Mouse (Mus musculus): ENCODE measurements around the gene Gm12117. TPM values are rescaled to one million over a fixed set of nuclear protein-coding genes. Genes with fewer than 3 reads are reported as not detected.

The Gm12117 gene
- polyA plus RNA-seq, 1 experiment = not detected

DNA sequence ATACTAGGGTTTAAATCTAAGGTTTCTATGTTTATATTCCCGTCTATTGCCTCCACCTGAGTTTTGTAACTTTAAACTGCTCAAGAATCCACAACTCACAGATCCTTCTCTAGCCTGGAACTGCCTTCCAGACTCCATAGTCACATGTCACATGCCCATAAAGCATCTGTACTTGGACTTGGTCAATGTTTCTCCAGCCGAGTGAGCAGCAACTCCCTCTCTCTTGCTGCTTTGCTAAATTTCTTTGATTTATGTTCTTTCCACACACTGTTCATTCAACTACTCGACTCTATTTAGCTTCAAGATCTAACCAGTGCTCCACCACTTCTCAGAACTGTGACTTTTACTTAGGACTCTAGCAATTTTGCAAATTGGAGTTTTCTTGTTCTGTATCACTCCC is 1.7 kb downstream of the Gm12117 start:
- H3K4me1 ChIP-seq (ENCODE audit: control insufficient read depth, insufficient read depth, low read length) = no peaks in the 10 kb centered on the region
- TF ChIP-seq CTCF (IDR thresholded peaks at IDR 0.05; ENCODE audit: insufficient read depth, low read depth, low read length) (no peak), POLR2A (IDR thresholded peaks at IDR 0.05; ENCODE audit: insufficient read depth, low read depth, low read length) (no peak)
- no peak overlapping the region for H3K27ac ChIP-seq (ENCODE audit: insufficient read depth, low read depth, low read length)
- 77% methylated on average over 3 of the region's 3 CpGs for WGBS
- no peak overlapping the region for H3K4me3 ChIP-seq (ENCODE audit: insufficient read depth, low read depth, low read length)

DNA sequence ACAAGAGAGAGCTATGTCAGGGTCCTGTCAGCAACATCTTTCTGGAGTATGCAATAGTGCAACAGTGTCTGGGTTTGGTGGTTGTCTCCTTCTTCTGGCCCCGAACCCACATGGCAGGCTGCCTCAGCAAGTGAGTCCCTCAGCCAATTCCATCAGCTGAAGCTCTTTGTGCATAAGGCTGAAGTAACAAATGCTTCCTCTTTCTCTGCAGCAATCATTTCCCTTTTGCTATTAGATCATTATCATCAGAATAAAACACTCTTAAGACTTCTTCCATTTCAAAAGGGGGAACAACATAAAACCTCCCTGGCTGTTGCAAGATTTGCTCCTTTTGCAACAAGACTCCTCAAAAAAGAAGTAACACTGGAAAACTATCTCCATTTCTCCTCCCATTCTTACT is 2.2 kb downstream of the Gm12117 start:
- no peaks in the 10 kb centered on the region for H3K4me1 ChIP-seq (ENCODE audit: control insufficient read depth, insufficient read depth, low read length)
- WGBS = 61% methylated on average over 1 of the region's 1 CpGs
- no peak overlapping the region for H3K27ac ChIP-seq (ENCODE audit: insufficient read depth, low read depth, low read length)
- TF ChIP-seq CTCF (IDR thresholded peaks at IDR 0.05; ENCODE audit: insufficient read depth, low read depth, low read length) (no peak), POLR2A (IDR thresholded peaks at IDR 0.05; ENCODE audit: insufficient read depth, low read depth, low read length) (no peak)
- no peak overlapping the region for H3K4me3 ChIP-seq (ENCODE audit: insufficient read depth, low read depth, low read length)

DNA sequence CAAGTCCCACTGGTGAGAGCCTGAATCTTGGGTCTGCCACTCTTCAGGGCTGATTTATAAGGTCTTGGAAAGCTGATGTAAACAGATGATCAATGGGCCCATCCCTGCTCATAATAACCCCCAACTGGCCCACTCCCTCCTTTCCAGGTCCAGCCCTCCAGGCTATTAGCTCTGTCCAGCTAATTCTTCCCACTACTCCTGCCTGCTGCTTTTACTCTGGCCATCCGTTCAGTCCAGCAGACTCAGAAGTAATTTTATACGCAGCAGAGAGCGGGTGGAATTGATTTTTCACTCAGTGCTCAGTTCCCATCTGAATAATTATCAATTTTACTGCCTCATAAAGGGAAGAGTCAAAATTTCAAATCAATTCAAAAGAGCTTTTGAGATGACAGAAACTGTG is 36.2 kb downstream of the Gm12117 start:
- TF ChIP-seq CTCF (IDR thresholded peaks at IDR 0.05; ENCODE audit: insufficient read depth, low read depth, low read length) (no peak), POLR2A (IDR thresholded peaks at IDR 0.05; ENCODE audit: insufficient read depth, low read depth, low read length) (no peak)
- WGBS = 86% methylated on average over 3 of the region's 3 CpGs
- no peak overlapping the region for H3K4me3 ChIP-seq (ENCODE audit: insufficient read depth, low read depth, low read length)
- no peak overlapping the region for H3K27ac ChIP-seq (ENCODE audit: insufficient read depth, low read depth, low read length)
- no peaks in the 10 kb centered on the region for H3K4me1 ChIP-seq (ENCODE audit: control insufficient read depth, insufficient read depth, low read length)

DNA sequence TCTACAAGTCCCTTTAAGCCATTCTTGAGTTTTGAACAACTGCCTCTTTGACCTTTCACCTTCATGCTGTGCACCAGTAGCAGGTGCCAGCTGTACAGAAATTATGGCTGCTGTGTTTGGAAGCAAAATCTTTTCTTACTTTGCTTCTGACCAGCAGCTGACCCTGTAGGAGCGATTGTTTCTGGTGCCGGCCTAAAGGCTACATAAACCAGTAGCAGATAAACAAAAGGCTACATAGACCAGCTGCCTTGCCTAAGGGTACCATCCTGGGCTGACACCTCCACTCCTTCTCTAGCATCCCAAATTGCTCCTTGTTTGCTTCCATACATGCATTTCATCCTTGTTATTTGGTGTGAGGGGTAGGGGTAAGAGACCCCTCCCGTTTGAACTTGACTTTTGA is 42.4 kb downstream of the Gm12117 start:
- Histone ChIP-seq H3K27ac (ENCODE audit: insufficient read depth, low read depth, low read length) (no peak overlapping the region), H3K4me3 (ENCODE audit: insufficient read depth, low read depth, low read length) (no peak overlapping the region), H3K4me1 (ENCODE audit: control insufficient read depth, insufficient read depth, low read length) (no peaks in the 10 kb centered on the region)
- TF ChIP-seq POLR2A (IDR thresholded peaks at IDR 0.05; ENCODE audit: insufficient read depth, low read depth, low read length) (no peak), CTCF (IDR thresholded peaks at IDR 0.05; ENCODE audit: insufficient read depth, low read depth, low read length) (no peak)
- 76% methylated on average over 3 of the region's 3 CpGs for WGBS

DNA sequence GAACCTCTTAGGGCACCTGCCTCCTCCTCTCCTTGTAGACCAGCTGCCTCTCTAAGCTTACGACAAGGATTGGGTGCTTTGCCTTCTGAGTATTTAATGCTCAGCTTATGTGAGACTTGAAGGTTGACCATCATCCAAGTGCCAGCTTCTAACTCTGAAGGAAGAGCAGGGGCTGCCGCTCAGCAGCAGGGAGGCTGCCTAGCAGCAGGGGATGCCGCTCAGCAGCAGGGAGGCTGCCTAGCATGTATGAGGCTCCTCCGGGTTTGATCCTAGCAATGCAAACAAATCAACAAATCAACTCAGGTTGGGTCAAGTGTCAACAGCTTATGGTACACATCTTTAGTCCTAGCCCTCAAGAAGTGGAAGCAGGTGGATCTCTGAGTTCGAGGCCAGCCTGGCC is 44.5 kb downstream of the Gm12117 start:
- TF ChIP-seq POLR2A (IDR thresholded peaks at IDR 0.05; ENCODE audit: insufficient read depth, low read depth, low read length) = no peak
- no peak for TF ChIP-seq CTCF (IDR thresholded peaks at IDR 0.05; ENCODE audit: insufficient read depth, low read depth, low read length)
- no peak overlapping the region for H3K4me3 ChIP-seq (ENCODE audit: insufficient read depth, low read depth, low read length)
- WGBS = 86% methylated on average over 5 of the region's 5 CpGs
- no peak overlapping the region for H3K27ac ChIP-seq (ENCODE audit: insufficient read depth, low read depth, low read length)
- H3K4me1 ChIP-seq (ENCODE audit: control insufficient read depth, insufficient read depth, low read length) = no peaks in the 10 kb centered on the region

DNA sequence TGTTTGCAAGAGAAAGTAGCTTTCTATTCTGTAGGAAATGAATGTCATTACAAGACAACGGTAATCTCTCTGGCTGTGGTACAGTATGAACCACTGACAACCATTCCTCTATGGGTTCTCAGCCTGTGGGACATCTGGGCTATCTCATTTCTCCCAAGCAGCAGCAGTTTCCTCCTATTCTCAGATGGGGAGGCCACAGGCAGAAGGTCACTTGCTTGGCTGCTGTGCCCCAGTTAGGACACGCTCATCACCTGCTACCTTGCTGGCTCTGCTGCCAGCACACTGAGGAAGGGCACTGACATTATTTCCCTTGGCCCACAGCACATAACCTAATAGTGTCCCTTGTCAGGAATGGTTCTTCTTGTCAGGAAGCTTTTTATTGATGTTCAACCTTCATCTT is 48.4 kb downstream of the Gm12117 start:
- Histone ChIP-seq H3K4me1 (ENCODE audit: control insufficient read depth, insufficient read depth, low read length) (no peaks in the 10 kb centered on the region), H3K27ac (ENCODE audit: insufficient read depth, low read depth, low read length) (no peak overlapping the region), H3K4me3 (ENCODE audit: insufficient read depth, low read depth, low read length) (no peak overlapping the region)
- 93% methylated on average over 2 of the region's 2 CpGs for WGBS
- TF ChIP-seq CTCF (IDR thresholded peaks at IDR 0.05; ENCODE audit: insufficient read depth, low read depth, low read length) (no peak), POLR2A (IDR thresholded peaks at IDR 0.05; ENCODE audit: insufficient read depth, low read depth, low read length) (no peak)

DNA sequence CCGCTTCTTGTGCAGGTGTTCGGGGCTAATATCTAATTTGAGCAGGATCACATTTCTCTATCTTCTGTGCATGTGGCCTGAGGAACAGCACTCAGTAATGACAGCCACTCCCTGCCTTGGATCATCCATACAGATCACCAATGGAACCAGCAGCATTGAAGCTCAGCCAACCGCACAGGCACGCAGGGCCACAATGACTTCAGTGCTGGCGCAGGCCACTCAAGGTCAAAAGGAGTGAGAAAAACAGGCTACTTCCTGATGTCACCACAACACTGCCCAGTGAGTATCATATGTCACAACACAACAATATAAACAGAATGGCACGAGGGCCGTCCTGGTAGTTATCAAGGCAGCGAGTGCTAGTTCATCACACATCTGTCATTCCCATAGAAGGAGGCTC is 50.0 kb downstream of the Gm12117 start:
- TF ChIP-seq POLR2A (IDR thresholded peaks at IDR 0.05; ENCODE audit: insufficient read depth, low read depth, low read length) (no peak), CTCF (IDR thresholded peaks at IDR 0.05; ENCODE audit: insufficient read depth, low read depth, low read length) (no peak)
- Histone ChIP-seq H3K4me3 (ENCODE audit: insufficient read depth, low read depth, low read length) (no peak overlapping the region), H3K4me1 (ENCODE audit: control insufficient read depth, insufficient read depth, low read length) (no peaks in the 10 kb centered on the region; the same call in 1 of the 2 replicates), H3K27ac (ENCODE audit: insufficient read depth, low read depth, low read length) (no peak overlapping the region)
- WGBS = 89% methylated on average over 8 of the region's 8 CpGs

Other genes starting within 250 kb of the Gm12117 start
- gene Fgf18, start 129.3 kb downstream of the Gm12117 start, polyA plus RNA-seq (2012; ENCODE audit: insufficient read depth, insufficient read length, low replicate concordance, missing spikeins) = not detected in 2 replicates
- gene Npm1, start 113.5 kb downstream of the Gm12117 start, polyA plus RNA-seq (2012; ENCODE audit: insufficient read depth, insufficient read length, low replicate concordance, missing spikeins) = 551 TPM in 1 of 2 replicates, not detected in the other
- not detected in 2 replicates for gene Tlx3, start 73.1 kb downstream of the Gm12117 start, polyA plus RNA-seq (2012; ENCODE audit: insufficient read depth, insufficient read length, low replicate concordance, missing spikeins)
- not detected in 2 replicates for gene Ranbp17, start 237.0 kb upstream of the Gm12117 start, polyA plus RNA-seq (2012; ENCODE audit: insufficient read depth, insufficient read length, low replicate concordance, missing spikeins)

Measured in olfactory bulb, adult 2 months (tissue).